Mouse (Mus musculus) myocyte (in vitro differentiated cells): ENCODE data around the gene Zfp296. TPM values are rescaled to one million over a fixed set of nuclear protein-coding genes. Genes with fewer than 3 reads are reported as not detected.

Experiments
- H3K27me3 ChIP-seq: one replicate; pipeline ENCODE4 v1.6.1; 2011; ENCODE audit not compliant: control insufficient read depth, insufficient read depth, insufficient read length
- H3K36me3 ChIP-seq: one replicate; pipeline ENCODE4 v1.6.1; 2011; ENCODE audit not compliant: control insufficient read depth, insufficient read depth
- H3K4me2 ChIP-seq: one replicate; pipeline ENCODE4 v1.6.1; 2011; ENCODE audit warnings: low read depth, control low read depth
- H3K4me3 ChIP-seq: one replicate; pipeline ENCODE4 v1.5.1; 2011; ENCODE audit warnings: mild to moderate bottlenecking, control low read depth, moderate library complexity
- H3K79me2 ChIP-seq: one replicate; pipeline ENCODE4 v1.6.1; 2011; ENCODE audit not compliant: control insufficient read depth, insufficient read depth
- H3ac ChIP-seq: one replicate; pipeline ENCODE4 v1.6.1; 2011; ENCODE audit not compliant: control insufficient read depth, insufficient read length
- CEBPB ChIP-seq: IDR thresholded peaks from 2 replicates; pipeline ENCODE4 v1.6.1; 2011; ENCODE audit warnings: mild to moderate bottlenecking, moderate library complexity; ENCODE audit not compliant: poor library complexity, insufficient read depth, severe bottlenecking
- E2F4 ChIP-seq: IDR thresholded peaks from one replicate; pipeline ENCODE4 v1.6.1; 2011; ENCODE audit warnings: mild to moderate bottlenecking, control low read depth, moderate library complexity; ENCODE audit not compliant: insufficient read depth
- MAX ChIP-seq: IDR thresholded peaks from one replicate; pipeline ENCODE4 v1.6.1; 2011; ENCODE audit warnings: low read depth, mild to moderate bottlenecking, control low read depth
- MYOD1 ChIP-seq, 3 experiments: IDR thresholded peaks; one replicate each; pipeline ENCODE4 v1.6.1; 2011; ENCODE audit warnings: control low read depth in 2 of 3, low read depth in 2 of 3, mild to moderate bottlenecking in 2 of 3, moderate library complexity in 1 of 3; ENCODE audit not compliant: insufficient read length in 2 of 3, control insufficient read depth in 1 of 3
- MYOG ChIP-seq, 3 experiments: IDR thresholded peaks; one replicate each; pipeline ENCODE4 v1.6.1; 2011; ENCODE audit warnings: control low read depth in 2 of 3, low read depth in 2 of 3, mild to moderate bottlenecking in 2 of 3; ENCODE audit not compliant: insufficient read length in 2 of 3, control insufficient read depth in 1 of 3, insufficient read depth in 1 of 3
- POLR2A ChIP-seq: IDR thresholded peaks from one replicate; pipeline ENCODE4 v1.6.1; 2011; ENCODE audit warnings: low read depth, mild to moderate bottlenecking, control low read depth, moderate library complexity; ENCODE audit not compliant: insufficient read length
- POLR2AphosphoS2 ChIP-seq: IDR thresholded peaks from one replicate; pipeline ENCODE4 v1.6.1; 2011; ENCODE audit warnings: low read depth, control low read depth; ENCODE audit not compliant: insufficient read length
- REST ChIP-seq: IDR thresholded peaks from one replicate; pipeline ENCODE4 v1.6.1; 2011; ENCODE audit warnings: mild to moderate bottlenecking, control low read depth, moderate library complexity; ENCODE audit not compliant: insufficient read depth, insufficient read length
- SRF ChIP-seq: IDR thresholded peaks from one replicate; pipeline ENCODE4 v1.6.1; 2011; ENCODE audit warnings: low read depth; ENCODE audit not compliant: control insufficient read depth, insufficient read length
- TCF12 ChIP-seq: IDR thresholded peaks from one replicate; pipeline ENCODE4 v1.6.1; 2011; ENCODE audit warnings: mild to moderate bottlenecking, control low read depth; ENCODE audit not compliant: poor library complexity, insufficient read depth, severe bottlenecking
- TCF3 ChIP-seq: IDR thresholded peaks from one replicate; pipeline ENCODE4 v1.6.1; 2011; ENCODE audit warnings: low read depth, control low read depth; ENCODE audit not compliant: insufficient read length
- USF1 ChIP-seq: IDR thresholded peaks from one replicate; pipeline ENCODE4 v1.6.1; 2011; ENCODE audit warnings: low read depth, mild to moderate bottlenecking, control low read depth, moderate library complexity
- polyA plus RNA-seq: library from polyadenylated mRNA; unstranded; fragments of >200 nt; fragmentation: generic; extraction: Trizol; gene quantifications from one replicate; pipeline ENCODE4 v1.2.1, GENCODE M21; 2012; ENCODE audit warnings: missing spikeins

Gene Zfp296
- polyA plus RNA-seq, 1 experiment: 1.5 TPM

GRCm38 (mm10) chr7:19577877-19578414, 859 bp downstream of the Zfp296 start:
- H3K4me2 ChIP-seq: peak overlapping the region; percentile 93
- H3K79me2 ChIP-seq: peaks cover under 1% of the 10 kb centered on the region
- H3K27me3 ChIP-seq: no peaks in the 10 kb centered on the region
- peak overlapping the region; percentile 30 for H3K4me3 ChIP-seq
- H3K36me3 ChIP-seq: no peaks in the 10 kb centered on the region
- peak overlapping the region; percentile 8 for H3ac ChIP-seq
- TF ChIP-seq POLR2AphosphoS2: no peak
- no peak for TF ChIP-seq MYOG (IDR thresholded peaks at IDR 0.05; ENCODE audit: control insufficient read depth in 1 of 3, insufficient read depth in 1 of 3, insufficient read length in 2 of 3, low read depth in 2 of 3)
- no peak for TF ChIP-seq CEBPB
- TF ChIP-seq MAX: no peak
- no peak for TF ChIP-seq E2F4
- no peak for TF ChIP-seq SRF
- peak; percentile 23 for TF ChIP-seq POLR2A

GRCm38 (mm10) chr7:19578436-19578835, 1.3 kb downstream of the Zfp296 start:
- Histone ChIP-seq H3K79me2 (no peaks in the 10 kb centered on the region), H3K36me3 (no peaks in the 10 kb centered on the region), H3ac (no peak overlapping the region), H3K4me3 (peak overlapping the region; percentile 30), H3K27me3 (no peaks in the 10 kb centered on the region), H3K4me2 (peak overlapping the region; percentile 93)
- TF ChIP-seq REST: no peak
- no peak for TF ChIP-seq TCF3
- TF ChIP-seq E2F4: no peak
- no peak for TF ChIP-seq SRF
- no peak for TF ChIP-seq POLR2AphosphoS2
- TF ChIP-seq MYOG (IDR thresholded peaks at IDR 0.05; ENCODE audit: control insufficient read depth in 1 of 3, insufficient read depth in 1 of 3, insufficient read length in 2 of 3, low read depth in 2 of 3): no peak
- no peak for TF ChIP-seq POLR2A
- TF ChIP-seq TCF12: no peak
- no peak for TF ChIP-seq MAX
- no peak for TF ChIP-seq MYOD1 (IDR thresholded peaks at IDR 0.05; ENCODE audit: control insufficient read depth in 1 of 3, insufficient read length in 2 of 3, low read depth in 2 of 3)
- no peak for TF ChIP-seq CEBPB
- no peak for TF ChIP-seq USF1

GRCm38 (mm10) chr7:19579751-19580150, 2.7 kb downstream of the Zfp296 start:
- H3K27me3 ChIP-seq: no peaks in the 10 kb centered on the region

GRCm38 (mm10) chr7:19580634-19581033, 3.5 kb downstream of the Zfp296 start:
- no peak for TF ChIP-seq POLR2AphosphoS2
- no peak for TF ChIP-seq MYOD1 (IDR thresholded peaks at IDR 0.05; ENCODE audit: control insufficient read depth in 1 of 3, insufficient read length in 2 of 3, low read depth in 2 of 3)
- TF ChIP-seq USF1: no peak
- no peak for TF ChIP-seq MAX
- TF ChIP-seq REST: no peak
- TF ChIP-seq POLR2A: no peak
- TF ChIP-seq MYOG (IDR thresholded peaks at IDR 0.05; ENCODE audit: control insufficient read depth in 1 of 3, insufficient read depth in 1 of 3, insufficient read length in 2 of 3, low read depth in 2 of 3): no peak
- no peak for TF ChIP-seq CEBPB
- no peak for TF ChIP-seq E2F4
- TF ChIP-seq TCF3: no peak
- TF ChIP-seq SRF: no peak
- TF ChIP-seq TCF12: no peak
- Histone ChIP-seq H3ac (no peak overlapping the region), H3K36me3 (no peaks in the 10 kb centered on the region), H3K27me3 (no peaks in the 10 kb centered on the region), H3K79me2 (no peaks in the 10 kb centered on the region), H3K4me3 (no peak overlapping the region), H3K4me2 (no peak overlapping the region)

More at GRCm38 (mm10) chr7:19579751-19580150, 2.7 kb downstream of the Zfp296 start:
- no peak overlapping the region for H3K4me2 ChIP-seq
- TF ChIP-seq POLR2AphosphoS2 (no peak), USF1 (no peak), CEBPB (no peak), REST (no peak), E2F4 (no peak)
- no peaks in the 10 kb centered on the region for H3K79me2 ChIP-seq
- no peaks in the 10 kb centered on the region for H3K36me3 ChIP-seq
- no peak overlapping the region for H3ac ChIP-seq
- no peak overlapping the region for H3K4me3 ChIP-seq

GRCm38 (mm10) chr7:19586269-19586668, 9.2 kb downstream of the Zfp296 start:
- no peak overlapping the region for H3K4me3 ChIP-seq
- H3K4me2 ChIP-seq: no peak overlapping the region
- no peak overlapping the region for H3ac ChIP-seq
- H3K79me2 ChIP-seq: no peaks in the 10 kb centered on the region
- H3K36me3 ChIP-seq: peaks cover 14% of the 10 kb centered on the region
- no peak for TF ChIP-seq E2F4
- TF ChIP-seq REST: no peak
- TF ChIP-seq POLR2AphosphoS2: no peak
- TF ChIP-seq TCF12: no peak
- TF ChIP-seq POLR2A: no peak
- no peak for TF ChIP-seq CEBPB
- TF ChIP-seq MYOG (IDR thresholded peaks at IDR 0.05; ENCODE audit: control insufficient read depth in 1 of 3, insufficient read depth in 1 of 3, insufficient read length in 2 of 3, low read depth in 2 of 3): no peak
- no peak for TF ChIP-seq MAX
- TF ChIP-seq USF1: no peak
- TF ChIP-seq SRF: no peak
- TF ChIP-seq TCF3: no peak
- TF ChIP-seq MYOD1 (IDR thresholded peaks at IDR 0.05; ENCODE audit: control insufficient read depth in 1 of 3, insufficient read length in 2 of 3, low read depth in 2 of 3): no peak
- H3K27me3 ChIP-seq: no peaks in the 10 kb centered on the region
